Mouse (Mus musculus): ENCODE measurements around the gene Pcdh18. TPM values are rescaled to one million over a fixed set of nuclear protein-coding genes. Genes with fewer than 3 reads are reported as not detected.
A peak's percentile ranks its signal among the peaks of the same experiment; 100 is the strongest.

The Pcdh18 gene
- 5.7 and 5.8 TPM in 2 replicates for polyA plus RNA-seq (2011; ENCODE audit: insufficient read depth, insufficient read length, low read depth, missing spikeins)

DNA sequence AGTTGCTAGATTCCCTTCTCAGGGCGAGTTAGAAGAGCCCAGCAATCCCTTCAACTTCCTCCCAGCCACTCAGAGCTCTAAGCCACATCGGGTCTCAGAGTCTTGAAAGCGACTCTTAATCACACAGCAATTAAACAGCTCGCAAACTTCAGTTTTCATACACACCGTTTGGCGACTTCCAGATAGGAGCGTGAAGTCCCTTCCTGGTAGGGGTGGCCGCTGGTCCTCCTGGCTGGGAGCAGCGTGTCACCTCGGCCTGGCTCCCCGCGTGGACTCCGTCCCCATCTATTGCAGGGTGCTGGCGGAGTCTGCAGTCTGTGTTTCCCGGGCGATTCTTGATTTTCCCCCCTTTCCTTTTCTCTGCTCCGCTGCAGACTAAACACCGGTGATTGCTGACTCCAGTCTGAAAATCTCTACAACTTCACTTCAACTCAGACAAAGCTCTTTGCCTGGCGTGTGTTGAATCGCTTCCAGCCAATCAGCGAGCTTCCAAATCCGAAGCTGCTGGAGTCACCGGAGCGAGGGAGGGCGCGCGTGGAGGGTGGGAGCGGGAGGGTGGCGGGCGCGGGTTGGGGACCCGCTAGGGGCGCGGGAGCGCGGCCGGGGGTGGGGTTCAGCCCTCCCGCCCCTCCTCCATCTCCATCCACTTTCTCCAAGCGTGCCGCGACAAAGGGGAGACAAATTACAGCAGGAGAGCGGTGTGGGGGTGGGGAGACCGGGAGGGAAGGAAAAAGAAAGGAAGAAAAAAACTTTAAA lies at the start of gene Pcdh18:
TSS of gene Pcdh18 (minus strand) at position 456 of the 756 bp plus-strand sequence.
- H3K9ac ChIP-seq (ENCODE audit: low read depth, poor library complexity, severe bottlenecking) = peak within 1 kb of the TSS; percentile 55
- no peaks in the 10 kb centered on the region for H3K9me3 ChIP-seq (replicated peaks; ENCODE audit: control insufficient read depth, insufficient read depth, low read length, poor library complexity, severe bottlenecking)
- TF ChIP-seq EP300 (IDR thresholded peaks at IDR 0.05; ENCODE audit: insufficient read depth, low read depth, low read length) = no peak
- no peak for TF ChIP-seq CTCF (IDR thresholded peaks at IDR 0.05; ENCODE audit: low read depth, low read length)
- no peak for TF ChIP-seq POLR2A (IDR thresholded peaks at IDR 0.05; ENCODE audit: insufficient read depth, low read length)
- H3K27ac ChIP-seq (ENCODE audit: insufficient read depth, low read length) = no peak within 1 kb of the TSS
- no peaks in the 10 kb centered on the region for H3K4me1 ChIP-seq (ENCODE audit: control insufficient read depth, insufficient read depth, low read length)
- H3K36me3 ChIP-seq (ENCODE audit: control insufficient read depth, insufficient read depth, low read length, poor library complexity, severe bottlenecking) = no peaks in the 10 kb centered on the region
- peak within 1 kb of the TSS; percentile 51 for H3K4me3 ChIP-seq (ENCODE audit: low read depth, low read length)
- H3K27me3 ChIP-seq (ENCODE audit: control insufficient read depth, insufficient read depth, low read length, poor library complexity, severe bottlenecking) = peaks cover 4% of the 10 kb centered on the region

DNA sequence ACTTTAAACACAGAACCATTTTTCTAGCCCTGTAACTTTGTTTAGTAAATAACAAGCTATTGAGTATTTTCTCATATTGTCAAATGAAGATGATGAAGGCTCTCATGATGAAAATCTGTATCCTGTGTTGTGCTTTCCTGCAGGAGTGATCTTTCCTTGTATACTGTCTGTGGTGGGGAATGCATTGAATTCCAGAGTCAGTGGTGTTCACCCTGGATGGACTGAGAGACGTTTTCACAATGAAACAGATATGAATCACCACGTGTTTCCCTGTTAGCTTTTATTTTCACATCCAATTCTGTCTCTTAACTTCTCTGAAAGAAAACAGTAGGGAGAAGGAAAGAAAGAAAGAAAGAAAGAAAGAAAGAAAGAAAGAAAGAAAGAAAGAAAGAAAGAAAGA lies 49.7 kb upstream of the Pcdh18 start:
- no peak overlapping the region for H3K27ac ChIP-seq (ENCODE audit: insufficient read depth, low read length)

GRCm38 (mm10) chr3:49805511-49805910 lies 48.4 kb upstream of the Pcdh18 start:
- no peak for TF ChIP-seq CTCF (IDR thresholded peaks at IDR 0.05; ENCODE audit: low read depth, low read length)
- TF ChIP-seq EP300 (IDR thresholded peaks at IDR 0.05; ENCODE audit: insufficient read depth, low read depth, low read length) = no peak
- no peak for TF ChIP-seq POLR2A (IDR thresholded peaks at IDR 0.05; ENCODE audit: insufficient read depth, low read length)
- Histone ChIP-seq H3K36me3 (ENCODE audit: control insufficient read depth, insufficient read depth, low read length, poor library complexity, severe bottlenecking) (no peaks in the 10 kb centered on the region), H3K27ac (ENCODE audit: insufficient read depth, low read length) (no peak overlapping the region), H3K9ac (ENCODE audit: low read depth, poor library complexity, severe bottlenecking) (no peak overlapping the region), H3K4me3 (ENCODE audit: low read depth, low read length) (no peak overlapping the region), H3K9me3 (replicated peaks; ENCODE audit: control insufficient read depth, insufficient read depth, low read length, poor library complexity, severe bottlenecking) (peaks cover 5% of the 10 kb centered on the region; the same call in 1 of the 2 replicates), H3K27me3 (ENCODE audit: control insufficient read depth, insufficient read depth, low read length, poor library complexity, severe bottlenecking) (no peaks in the 10 kb centered on the region), H3K4me1 (ENCODE audit: control insufficient read depth, insufficient read depth, low read length) (no peaks in the 10 kb centered on the region)

More for the DNA sequence above, 49.7 kb upstream of the Pcdh18 start:
- H3K36me3 ChIP-seq (ENCODE audit: control insufficient read depth, insufficient read depth, low read length, poor library complexity, severe bottlenecking) = no peaks in the 10 kb centered on the region
- no peaks in the 10 kb centered on the region for H3K4me1 ChIP-seq (ENCODE audit: control insufficient read depth, insufficient read depth, low read length)
- H3K4me3 ChIP-seq (ENCODE audit: low read depth, low read length) = no peak overlapping the region
- TF ChIP-seq EP300 (IDR thresholded peaks at IDR 0.05; ENCODE audit: insufficient read depth, low read depth, low read length) = no peak
- TF ChIP-seq POLR2A (IDR thresholded peaks at IDR 0.05; ENCODE audit: insufficient read depth, low read length) = no peak
- no peak for TF ChIP-seq CTCF (IDR thresholded peaks at IDR 0.05; ENCODE audit: low read depth, low read length)
- no peak overlapping the region for H3K9ac ChIP-seq (ENCODE audit: low read depth, poor library complexity, severe bottlenecking)
- H3K27me3 ChIP-seq (ENCODE audit: control insufficient read depth, insufficient read depth, low read length, poor library complexity, severe bottlenecking) = no peaks in the 10 kb centered on the region
- peaks cover 5% of the 10 kb centered on the region; the same call in 1 of the 2 replicates for H3K9me3 ChIP-seq (replicated peaks; ENCODE audit: control insufficient read depth, insufficient read depth, low read length, poor library complexity, severe bottlenecking)

GRCm38 (mm10) chr3:49788296-49788695 lies 31.2 kb upstream of the Pcdh18 start:
- H3K9me3 ChIP-seq (replicated peaks; ENCODE audit: control insufficient read depth, insufficient read depth, low read length, poor library complexity, severe bottlenecking) = no peaks in the 10 kb centered on the region
- H3K4me1 ChIP-seq (ENCODE audit: control insufficient read depth, insufficient read depth, low read length) = no peaks in the 10 kb centered on the region
- H3K27ac ChIP-seq (ENCODE audit: insufficient read depth, low read length) = no peak overlapping the region
- no peak overlapping the region for H3K9ac ChIP-seq (ENCODE audit: low read depth, poor library complexity, severe bottlenecking)
- H3K36me3 ChIP-seq (ENCODE audit: control insufficient read depth, insufficient read depth, low read length, poor library complexity, severe bottlenecking) = no peaks in the 10 kb centered on the region
- H3K4me3 ChIP-seq (ENCODE audit: low read depth, low read length) = no peak overlapping the region
- TF ChIP-seq CTCF (IDR thresholded peaks at IDR 0.05; ENCODE audit: low read depth, low read length) (no peak), EP300 (IDR thresholded peaks at IDR 0.05; ENCODE audit: insufficient read depth, low read depth, low read length) (no peak), POLR2A (IDR thresholded peaks at IDR 0.05; ENCODE audit: insufficient read depth, low read length) (no peak)
- no peaks in the 10 kb centered on the region for H3K27me3 ChIP-seq (ENCODE audit: control insufficient read depth, insufficient read depth, low read length, poor library complexity, severe bottlenecking)

DNA sequence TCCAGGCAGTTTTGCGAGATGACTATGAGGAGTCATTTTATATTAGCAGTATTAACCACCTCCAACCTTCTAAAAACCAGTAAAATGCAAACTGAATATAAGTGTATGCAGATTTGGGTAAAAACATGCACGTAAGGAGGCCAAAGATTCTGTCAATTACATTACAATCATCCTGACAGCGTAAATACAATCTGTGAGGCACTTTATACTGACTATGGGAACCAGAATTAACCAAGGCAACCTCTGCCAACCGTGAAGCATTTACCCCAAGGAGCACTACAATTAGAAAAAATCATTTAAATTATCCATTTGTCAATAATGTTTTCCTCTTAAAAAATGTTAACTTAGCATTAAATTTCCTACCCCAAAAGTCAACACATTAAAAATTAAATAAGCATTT lies 30.6 kb upstream of the Pcdh18 start:
- no peaks in the 10 kb centered on the region for H3K36me3 ChIP-seq (ENCODE audit: control insufficient read depth, insufficient read depth, low read length, poor library complexity, severe bottlenecking)
- H3K4me1 ChIP-seq (ENCODE audit: control insufficient read depth, insufficient read depth, low read length) = no peaks in the 10 kb centered on the region
- no peak overlapping the region for H3K4me3 ChIP-seq (ENCODE audit: low read depth, low read length)
- TF ChIP-seq CTCF (IDR thresholded peaks at IDR 0.05; ENCODE audit: low read depth, low read length) = no peak
- no peak for TF ChIP-seq POLR2A (IDR thresholded peaks at IDR 0.05; ENCODE audit: insufficient read depth, low read length)
- no peak for TF ChIP-seq EP300 (IDR thresholded peaks at IDR 0.05; ENCODE audit: insufficient read depth, low read depth, low read length)
- H3K9me3 ChIP-seq (replicated peaks; ENCODE audit: control insufficient read depth, insufficient read depth, low read length, poor library complexity, severe bottlenecking) = no peaks in the 10 kb centered on the region
- H3K27ac ChIP-seq (ENCODE audit: insufficient read depth, low read length) = no peak overlapping the region
- H3K9ac ChIP-seq (ENCODE audit: low read depth, poor library complexity, severe bottlenecking) = no peak overlapping the region
- H3K27me3 ChIP-seq (ENCODE audit: control insufficient read depth, insufficient read depth, low read length, poor library complexity, severe bottlenecking) = no peaks in the 10 kb centered on the region
